In genomic region chr11:6443727-6444076, GRCm38 (mm10) we compare ENCODE assay signal across 8 mouse cellular contexts. TPM values are rescaled to one million over a fixed set of nuclear protein-coding genes. Genes with fewer than 3 reads are reported as not detected.
DNase-seq lines count a peak whose midpoint lies in the region; ATAC-seq and TF ChIP-seq lines count a peak whose summit lies in the region.

No protein-coding gene starts in this region.

- no peaks in the 10 kb centered on the region; the same call in 1 of the 2 replicates for H3K36me3 ChIP-seq in hindbrain, embryonic 16.5 days (ENCODE audit: control insufficient read depth, insufficient read depth, low read length)
- no peaks in the 10 kb centered on the region for H3K36me3 ChIP-seq in midbrain, postnatal 0 days (ENCODE audit: insufficient read depth, low read length)

- ATAC-seq in common myeloid progenitor, adult 5-6 weeks (replicated peaks; ENCODE audit: low read depth, poor library complexity, severe bottlenecking) = 0 out of 2 replicates have a peak, but pooled peaks have one; percentile 0
- ATAC-seq in hindbrain, embryonic 16.5 days = no peak
- ATAC-seq in midbrain, postnatal 0 days (ENCODE audit: low FRiP score) = no peak

- H3K4me3 ChIP-seq in layer of hippocampus, adult 2 months = peak overlapping the region; percentile 73
- H3K4me3 ChIP-seq in hindbrain, embryonic 16.5 days (ENCODE audit: low read length) = peak overlapping the region; percentile 89
- H3K4me3 ChIP-seq in midbrain, postnatal 0 days (ENCODE audit: low read depth, low read length) = peak overlapping the region; percentile 81

- intact Hi-C loops in left cerebral cortex, postnatal 4 days (cut with DNase I) = loop anchor here (5.0 kb wide), 1 partner anchor 456 kb away; no protein-coding TSS in a partner anchor

- peak overlapping the region; percentile 72 for H3K4me2 ChIP-seq in hindbrain, embryonic 16.5 days (ENCODE audit: low read length)
- H3K4me2 ChIP-seq in midbrain, postnatal 0 days (ENCODE audit: low read depth, low read length, poor library complexity, severe bottlenecking) = peak overlapping the region; percentile 49

- H3K27me3 ChIP-seq in hindbrain, embryonic 16.5 days (replicated peaks; ENCODE audit: control insufficient read depth, insufficient read depth, low read length) = no peaks in the 10 kb centered on the region
- no peaks in the 10 kb centered on the region for H3K27me3 ChIP-seq in midbrain, postnatal 0 days (ENCODE audit: insufficient read depth, low read length)

- peaks cover 8% of the 10 kb centered on the region for H3K4me1 ChIP-seq in hindbrain, embryonic 16.5 days (ENCODE audit: control insufficient read depth, insufficient read depth, low read depth, low read length)
- H3K4me1 ChIP-seq in midbrain, postnatal 0 days (ENCODE audit: insufficient read depth, low read length) = no peaks in the 10 kb centered on the region

- peak overlapping the region; percentile 94 for H3K27ac ChIP-seq in layer of hippocampus, adult 2 months
- H3K27ac ChIP-seq in hindbrain, embryonic 16.5 days (ENCODE audit: low read depth, low read length) = peak overlapping the region; percentile 97
- peak overlapping the region; percentile 94 for H3K27ac ChIP-seq in midbrain, postnatal 0 days (ENCODE audit: low read depth, low read length)

- H3K9me3 ChIP-seq in hindbrain, embryonic 16.5 days (ENCODE audit: control insufficient read depth, low read length) = no peaks in the 10 kb centered on the region
- no peaks in the 10 kb centered on the region for H3K9me3 ChIP-seq in midbrain, postnatal 0 days (ENCODE audit: low read length)

- H3K9ac ChIP-seq in hindbrain, embryonic 16.5 days (ENCODE audit: low read depth, low read length) = peak overlapping the region; percentile 91
- H3K9ac ChIP-seq in midbrain, postnatal 0 days (replicated peaks; ENCODE audit: low read length, poor library complexity, severe bottlenecking) = peak overlapping the region; percentile 77

- no peak for TF ChIP-seq CTCF in layer of hippocampus, adult 2 months (conservative IDR thresholded peaks at IDR 0.05)
- no peak for TF ChIP-seq CTCF in midbrain, postnatal 0 days (IDR thresholded peaks at IDR 0.05)

- DNase-seq in layer of hippocampus, adult 2 months (ENCODE audit: low spot score in 2 of 2) = no peak
- DNase-seq in layer of hippocampus, postnatal 25 days (ENCODE audit: extremely low spot score in 1 of 2, low spot score in 1 of 2) = no peak
- no peak for DNase-seq in midbrain, postnatal 0 days (ENCODE audit: low spot score)
- no peak for DNase-seq in thymus, postnatal 36 days
- no peak for DNase-seq in left cerebral cortex, postnatal 4 days
- no peak for DNase-seq in right cerebral cortex, postnatal 14 days

- WGBS in hindbrain, embryonic 16.5 days = 2% methylated on average over 10 of the region's 10 CpGs
- 0% methylated on average over 10 of the region's 10 CpGs for WGBS in midbrain, postnatal 0 days

RNA-seq across cellular contexts. Expression of gene H2afv, which starts 0.5 kb away (rescaled TPM):
- 10 to 100 TPM; 43.6 to 47.3 TPM for total RNA-seq in layer of hippocampus, adult 2 months (2021)
- 10 to 100 TPM; 40.9 to 42.0 TPM for total RNA-seq in layer of hippocampus, postnatal 25 days (2021)
- 88.8 and 129 TPM in 2 replicates for total RNA-seq in common myeloid progenitor, adult 5-6 weeks (2017)
- polyA plus RNA-seq in hindbrain, embryonic 16.5 days (2015; fragmentation: Nextera tagmentation; extraction: Ambion mirVana) = 223 and 239 TPM in 2 replicates
- 46.2 and 57.2 TPM in 2 replicates for total RNA-seq in midbrain, postnatal 0 days (2014; rRNA removed)
- 133 and 142 TPM in 2 replicates for polyA plus RNA-seq in midbrain, postnatal 0 days (2015; fragmentation: Nextera tagmentation; extraction: Ambion mirVana)
- total RNA-seq in left cerebral cortex, postnatal 4 days (2021) = 10 to 100 TPM; 35.4 to 44.5 TPM

RNA-seq across cellular contexts. Expression of gene Ppia, which starts 28.5 kb away (rescaled TPM):
- total RNA-seq in layer of hippocampus, adult 2 months (2021) = 1,000 to 10,000 TPM; 1,589 to 1,677 TPM
- total RNA-seq in layer of hippocampus, postnatal 25 days (2021) = 1,000 to 10,000 TPM; 1,673 to 1,893 TPM
- 2,015 and 2,091 TPM in 2 replicates for total RNA-seq in common myeloid progenitor, adult 5-6 weeks (2017)
- polyA plus RNA-seq in hindbrain, embryonic 16.5 days (2015; fragmentation: Nextera tagmentation; extraction: Ambion mirVana) = 4,094 and 4,423 TPM in 2 replicates
- 2,296 and 2,489 TPM in 2 replicates for total RNA-seq in midbrain, postnatal 0 days (2014; rRNA removed)
- polyA plus RNA-seq in midbrain, postnatal 0 days (2015; fragmentation: Nextera tagmentation; extraction: Ambion mirVana) = 5,099 and 5,106 TPM in 2 replicates
- total RNA-seq in left cerebral cortex, postnatal 4 days (2021) = 1,000 to 10,000 TPM; 2,159 to 2,195 TPM

RNA-seq across cellular contexts. Expression of gene Purb, which starts 32.0 kb away (rescaled TPM):
- 100 to 1,000 TPM; 234 to 240 TPM for total RNA-seq in layer of hippocampus, adult 2 months (2021)
- total RNA-seq in layer of hippocampus, postnatal 25 days (2021) = 100 to 1,000 TPM; 253 to 270 TPM
- 65.8 and 78.7 TPM in 2 replicates for total RNA-seq in common myeloid progenitor, adult 5-6 weeks (2017)
- 11.2 and 11.5 TPM in 2 replicates for polyA plus RNA-seq in hindbrain, embryonic 16.5 days (2015; fragmentation: Nextera tagmentation; extraction: Ambion mirVana)
- 38.0 and 45.1 TPM in 2 replicates for total RNA-seq in midbrain, postnatal 0 days (2014; rRNA removed)
- polyA plus RNA-seq in midbrain, postnatal 0 days (2015; fragmentation: Nextera tagmentation; extraction: Ambion mirVana) = 12.2 and 14.2 TPM in 2 replicates
- total RNA-seq in left cerebral cortex, postnatal 4 days (2021) = 10 to 100 TPM; 88.1 to 89.5 TPM

RNA-seq across cellular contexts. Expression of gene Zmiz2, which starts 54.8 kb away (rescaled TPM):
- total RNA-seq in layer of hippocampus, adult 2 months (2021) = 100 to 1,000 TPM; 170 TPM
- total RNA-seq in layer of hippocampus, postnatal 25 days (2021) = 100 to 1,000 TPM; 165 to 189 TPM
- total RNA-seq in common myeloid progenitor, adult 5-6 weeks (2017) = 9.6 and 17.1 TPM in 2 replicates
- polyA plus RNA-seq in hindbrain, embryonic 16.5 days (2015; fragmentation: Nextera tagmentation; extraction: Ambion mirVana) = 29.1 and 29.6 TPM in 2 replicates
- 139 and 153 TPM in 2 replicates for total RNA-seq in midbrain, postnatal 0 days (2014; rRNA removed)
- polyA plus RNA-seq in midbrain, postnatal 0 days (2015; fragmentation: Nextera tagmentation; extraction: Ambion mirVana) = 33.7 and 36.0 TPM in 2 replicates
- 100 to 1,000 TPM; 233 to 249 TPM for total RNA-seq in left cerebral cortex, postnatal 4 days (2021)
